Mouse (Mus musculus) ES-Bruce4 (cell line): ENCODE measurements at regions not wholly inside any gene's neighbourhood (a gene's known extent, or its start where the extent isn't known, plus 50 kb on each side); places are given as distances from the start of the nearest gene placed in this dataset.

ENCODE experiments used
- CTCF ChIP-seq: IDR thresholded peaks from one replicate; pipeline ENCODE4 v1.8.1; 2011; ENCODE audit warnings: low read depth, low read length
- POLR2A ChIP-seq: IDR thresholded peaks from one replicate; pipeline ENCODE4 v1.8.1; 2011; ENCODE audit warnings: low read length; ENCODE audit not compliant: insufficient read depth

DNA sequence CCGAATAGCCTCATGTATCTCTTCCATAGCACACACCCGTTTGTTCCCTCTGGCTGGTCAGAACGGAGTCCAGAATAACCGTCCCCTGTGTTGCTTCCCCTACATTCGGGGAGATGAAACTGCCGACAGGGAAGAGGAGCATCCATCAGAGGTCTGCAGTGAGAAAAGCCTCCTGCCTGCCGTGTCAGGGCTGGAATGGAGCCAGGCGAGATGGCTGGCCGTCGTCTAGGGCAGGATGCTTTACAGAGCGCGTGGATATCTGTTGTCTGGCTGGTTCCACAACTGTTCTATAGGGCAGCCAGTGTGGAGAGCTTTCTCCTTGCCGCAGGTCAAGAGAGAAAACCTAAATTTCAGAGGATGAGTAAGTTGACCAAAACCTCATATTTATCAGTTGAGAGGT lies 209.2 kb downstream of the Il20rb start:
- no peak for TF ChIP-seq CTCF
- no peak for TF ChIP-seq POLR2A
